Mouse (Mus musculus) heart, adult 8-10 months (tissue): ENCODE measurements around the gene Apold1. TPM values are rescaled to one million over a fixed set of nuclear protein-coding genes. Genes with fewer than 3 reads are reported as not detected.
A peak's percentile ranks its signal among the peaks of the same experiment; 100 is the strongest.

Experiments
- DNase-seq: peaks from one replicate; pipeline ENCODE4 v3.0.0; 2022; ENCODE audit warnings: low spot score
- total RNA-seq, 4 experiments: library from RNA; stranded (reverse); gene quantifications; 2 replicates each; pipeline ENCODE4 v1.2.4; 2022

Apold1 gene
- total RNA-seq = 1 to 10 TPM; 4.8 to 7.5 (median 5.6) TPM

GRCm38 (mm10) chr6:134981231-134982062 lies at the start of gene Apold1:
Apold1 (plus strand) TSS chr6:134981718.
- DNase-seq = peak; percentile 87

- no peak for DNase-seq
These were observed 48.9 kb upstream of the Apold1 start for GRCm38 (mm10) chr6:134932486-134933206.

GRCm38 (mm10) chr6:134933207-134933558 lies 48.3 kb upstream of the Apold1 start:
- DNase-seq = no peak

- DNase-seq = no peak
These were observed 47.2 kb upstream of the Apold1 start for GRCm38 (mm10) chr6:134934305-134934704.

- no peak for DNase-seq
These were observed 41.7 kb upstream of the Apold1 start for GRCm38 (mm10) chr6:134939781-134940180.

- no peak for DNase-seq
These were observed 37.6 kb upstream of the Apold1 start for GRCm38 (mm10) chr6:134943759-134944407.

- DNase-seq = no peak
These were observed 35.5 kb upstream of the Apold1 start for GRCm38 (mm10) chr6:134946054-134946453.

- DNase-seq = no peak
These were observed 34.7 kb upstream of the Apold1 start for GRCm38 (mm10) chr6:134946858-134947257.

- DNase-seq = peak; percentile 77
These were observed 34.0 kb upstream of the Apold1 start for GRCm38 (mm10) chr6:134947311-134948087.

- no peak for DNase-seq
These were observed 32.9 kb upstream of the Apold1 start for GRCm38 (mm10) chr6:134948522-134949061.

- DNase-seq = no peak
These were observed 32.3 kb upstream of the Apold1 start for GRCm38 (mm10) chr6:134949241-134949640.

- DNase-seq = no peak
These were observed 30.2 kb upstream of the Apold1 start for GRCm38 (mm10) chr6:134951364-134951763.

- DNase-seq = no peak
These were observed 27.5 kb upstream of the Apold1 start for GRCm38 (mm10) chr6:134953976-134954375.

GRCm38 (mm10) chr6:134956388-134956787 lies 25.1 kb upstream of the Apold1 start:
- DNase-seq = no peak

GRCm38 (mm10) chr6:134961286-134961685 lies 20.2 kb upstream of the Apold1 start:
- DNase-seq = no peak

- DNase-seq = no peak
These were observed 19.5 kb upstream of the Apold1 start for GRCm38 (mm10) chr6:134961858-134962517.

- DNase-seq = no peak
These were observed 19.0 kb upstream of the Apold1 start for GRCm38 (mm10) chr6:134962518-134962893.

GRCm38 (mm10) chr6:134963910-134964309 lies 17.6 kb upstream of the Apold1 start:
- DNase-seq = no peak

- no peak for DNase-seq
These were observed 14.8 kb upstream of the Apold1 start for GRCm38 (mm10) chr6:134966681-134967080.

- no peak for DNase-seq
These were observed 13.2 kb upstream of the Apold1 start for GRCm38 (mm10) chr6:134968326-134968725.

- DNase-seq = no peak
These were observed 12.0 kb upstream of the Apold1 start for GRCm38 (mm10) chr6:134969498-134969897.
